Mouse (Mus musculus) intestine, postnatal 0 days (tissue): ENCODE results near the gene N4bp3. TPM values are rescaled to one million over a fixed set of nuclear protein-coding genes. Genes with fewer than 3 reads are reported as not detected.
A peak's percentile ranks its signal among the peaks of the same experiment; 100 is the strongest.

ENCODE experiments used
- ATAC-seq: fragments of 200-750 bp; cut with Nextera tagmentation; 2 replicates; pipeline ENCODE4 v1.8.0; 2017; ENCODE audit warnings: mild to moderate bottlenecking, moderate TSS enrichment, moderate library complexity
- H3K27ac ChIP-seq: fragments of 300-500 bp; sonication (generic); 2 replicates; pipeline ENCODE4 v1.5.1; 2014; ENCODE audit warnings: mild to moderate bottlenecking, low read depth, low read length, moderate library complexity
- H3K27me3 ChIP-seq: fragments of 300-500 bp; sonication (generic); replicated peaks from 2 replicates; pipeline ENCODE4 v1.6.1; 2014; ENCODE audit warnings: low read length, mixed read lengths; ENCODE audit not compliant: control insufficient read depth, insufficient read depth
- H3K36me3 ChIP-seq: fragments of 300-500 bp; sonication (generic); 2 replicates; pipeline ENCODE4 v1.6.1; 2014; ENCODE audit warnings: mild to moderate bottlenecking, moderate library complexity; ENCODE audit not compliant: control insufficient read depth, insufficient read depth
- H3K4me1 ChIP-seq: fragments of 300-500 bp; sonication (generic); replicated peaks from 2 replicates; pipeline ENCODE4 v1.6.1; 2014; ENCODE audit warnings: antibody characterized with exemption, low read length, mixed read lengths; ENCODE audit not compliant: control insufficient read depth, insufficient read depth
- H3K4me2 ChIP-seq: fragments of 300-500 bp; sonication (generic); replicated peaks from 2 replicates; pipeline ENCODE4 v1.6.1; 2014; ENCODE audit warnings: low read depth, mild to moderate bottlenecking, moderate library complexity
- H3K4me3 ChIP-seq: fragments of 300-500 bp; sonication (generic); 2 replicates; pipeline ENCODE4 v1.5.1; 2014; ENCODE audit warnings: low read depth, low read length
- H3K9ac ChIP-seq: fragments of 300-500 bp; sonication (generic); 2 replicates; pipeline ENCODE4 v1.6.1; 2014; ENCODE audit warnings: mild to moderate bottlenecking, low read depth, low read length
- H3K9me3 ChIP-seq: fragments of 300-500 bp; sonication (generic); 2 replicates; pipeline ENCODE4 v1.6.1; 2016; ENCODE audit warnings: mixed run types; ENCODE audit not compliant: control insufficient read depth
- CTCF ChIP-seq: sonication (generic); IDR thresholded peaks from 2 replicates; pipeline ENCODE4 v1.5.1; 2016; ENCODE audit warnings: low read depth, mild to moderate bottlenecking, control low read depth, antibody characterized with exemption, moderate library complexity
- WGBS: fragments of 180-500 bp; shearing (Covaris S2); extraction: QIAGEN DNeasy Blood & Tissue Kit; methylation state at CpG from one replicate; pipeline ENCODE4 v1.1.7; 2014; 5-methylcytosine and 5-hydroxymethylcytosine counted together
- polyA plus RNA-seq: library from polyadenylated mRNA; unstranded; fragments of >200 nt; fragmentation: Nextera tagmentation; extraction: Ambion mirVana; gene quantifications from 2 replicates; pipeline ENCODE4 v1.2.1, GENCODE M21; 2015

N4bp3 gene
- polyA plus RNA-seq, 1 experiment from 2014 or later, result 8.8 TPM

- 62% methylated on average over 15 of the region's 15 CpGs for WGBS
- TF ChIP-seq CTCF, result no peak
- no peak overlapping the region for H3K27ac ChIP-seq
- peaks cover 21% of the 10 kb centered on the region for H3K36me3 ChIP-seq
- H3K4me2 ChIP-seq, result no peak overlapping the region
- no peak overlapping the region for H3K9ac ChIP-seq
- H3K4me3 ChIP-seq, result no peak overlapping the region
- H3K9me3 ChIP-seq, result no peaks in the 10 kb centered on the region
- 0 out of 2 replicates have a peak, but pooled peaks cover 3% of the 10 kb centered on the region for H3K4me1 ChIP-seq
- H3K27me3 ChIP-seq, result no peaks in the 10 kb centered on the region
- ATAC-seq, result no peak
Observed at GRCm38 (mm10) chr11:51643761-51644160, 6.9 kb downstream of the N4bp3 start.

GRCm38 (mm10) chr11:51643202-51643601, 7.4 kb downstream of the N4bp3 start:
- Histone ChIP-seq H3K27ac (no peak overlapping the region), H3K4me3 (no peak overlapping the region), H3K9ac (no peak overlapping the region), H3K36me3 (peaks cover 21% of the 10 kb centered on the region), H3K4me1 (0 out of 2 replicates have a peak, but pooled peaks cover 3% of the 10 kb centered on the region), H3K9me3 (no peaks in the 10 kb centered on the region), H3K4me2 (no peak overlapping the region), H3K27me3 (no peaks in the 10 kb centered on the region)
- no peak for ATAC-seq
- 62% methylated on average over 9 of the region's 9 CpGs for WGBS
- no peak for TF ChIP-seq CTCF

DNA sequence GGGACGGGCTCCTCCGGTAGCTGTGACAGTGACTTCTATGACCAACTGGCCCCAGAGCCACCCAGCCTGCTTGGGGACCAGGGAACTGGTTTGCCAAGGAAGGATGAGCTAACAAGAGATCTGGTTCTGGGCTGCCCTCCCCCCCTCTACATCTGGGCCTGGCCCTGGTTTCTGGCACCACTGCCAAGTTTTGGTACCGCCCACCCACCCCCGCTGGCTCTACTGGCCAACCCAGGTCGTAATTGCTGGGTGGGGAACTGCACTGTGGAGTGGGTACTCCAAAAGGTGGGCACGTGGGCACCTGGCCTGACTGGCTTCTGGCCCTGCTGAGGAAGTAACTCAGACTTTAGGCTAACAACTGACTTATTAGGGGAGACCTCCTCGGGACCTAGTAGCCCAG, 9.9 kb downstream of the N4bp3 start:
- Histone ChIP-seq H3K9me3 (no peaks in the 10 kb centered on the region), H3K4me1 (0 out of 2 replicates have a peak, but pooled peaks cover 3% of the 10 kb centered on the region), H3K27ac (no peak overlapping the region), H3K4me2 (no peak overlapping the region), H3K27me3 (no peaks in the 10 kb centered on the region), H3K9ac (no peak overlapping the region), H3K4me3 (no peak overlapping the region), H3K36me3 (peaks cover 21% of the 10 kb centered on the region)
- no peak for ATAC-seq
- WGBS, result 76% methylated on average over 7 of the region's 7 CpGs
- TF ChIP-seq CTCF, result no peak

GRCm38 (mm10) chr11:51638497-51638896, 12.1 kb downstream of the N4bp3 start:
- Histone ChIP-seq H3K27ac (no peak overlapping the region), H3K9me3 (no peaks in the 10 kb centered on the region), H3K4me1 (0 out of 2 replicates have a peak, but pooled peaks cover 3% of the 10 kb centered on the region), H3K27me3 (no peaks in the 10 kb centered on the region), H3K4me3 (no peak overlapping the region), H3K36me3 (peaks cover 2% of the 10 kb centered on the region; the same call in 1 of the 2 replicates), H3K4me2 (peak overlapping the region; percentile 52), H3K9ac (no peak overlapping the region)
- 66% methylated on average over 5 of the region's 5 CpGs for WGBS
- TF ChIP-seq CTCF, result no peak
- ATAC-seq, result no peak

GRCm38 (mm10) chr11:51637971-51638414, 12.6 kb downstream of the N4bp3 start:
- no peaks in the 10 kb centered on the region for H3K27me3 ChIP-seq
- TF ChIP-seq CTCF, result no peak
- H3K4me2 ChIP-seq, result peak overlapping the region; percentile 52
- 0 out of 2 replicates have a peak, but pooled peaks cover 3% of the 10 kb centered on the region for H3K4me1 ChIP-seq
- H3K4me3 ChIP-seq, result no peak overlapping the region; the same call in 1 of the 2 replicates
- H3K27ac ChIP-seq, result peak overlapping the region; percentile 41
- 0 out of 2 replicates have a peak overlapping the region, but pooled peaks have one; percentile 17 for H3K9ac ChIP-seq
- H3K9me3 ChIP-seq, result no peaks in the 10 kb centered on the region
- H3K36me3 ChIP-seq, result no peaks in the 10 kb centered on the region; the same call in 1 of the 2 replicates
- 15% methylated on average over 17 of the region's 17 CpGs for WGBS
- no peak for ATAC-seq

- Histone ChIP-seq H3K36me3 (no peaks in the 10 kb centered on the region; the same call in 1 of the 2 replicates), H3K4me3 (peak overlapping the region; percentile 81), H3K27me3 (no peaks in the 10 kb centered on the region), H3K4me1 (0 out of 2 replicates have a peak, but pooled peaks cover 3% of the 10 kb centered on the region), H3K4me2 (peak overlapping the region; percentile 75), H3K9ac (peak overlapping the region; percentile 74), H3K27ac (peak overlapping the region; percentile 94), H3K9me3 (no peaks in the 10 kb centered on the region)
- ATAC-seq, result peak; percentile 59
- WGBS, result 4% methylated on average over 6 of the region's 6 CpGs
- peak; percentile 77 for TF ChIP-seq CTCF
Observed at GRCm38 (mm10) chr11:51636323-51636684, 14.3 kb downstream of the N4bp3 start.
